Mouse (Mus musculus) CD4-positive, CD25-positive, alpha-beta regulatory T cell, adult 2 months (primary cell): ENCODE measurements around the gene Myzap.

Source experiments
- DNase-seq: peaks from one replicate; pipeline ENCODE4 v3.0.0-alpha.2; 2012; ENCODE audit warnings: low read depth, low spot score

The Myzap gene

GRCm38 (mm10) chr9:71483872-71484271 is 108.3 kb downstream of the Myzap start:
- peak; percentile 48 for DNase-seq

GRCm38 (mm10) chr9:71480305-71480704 is 111.9 kb downstream of the Myzap start:
- DNase-seq = no peak

DNA sequence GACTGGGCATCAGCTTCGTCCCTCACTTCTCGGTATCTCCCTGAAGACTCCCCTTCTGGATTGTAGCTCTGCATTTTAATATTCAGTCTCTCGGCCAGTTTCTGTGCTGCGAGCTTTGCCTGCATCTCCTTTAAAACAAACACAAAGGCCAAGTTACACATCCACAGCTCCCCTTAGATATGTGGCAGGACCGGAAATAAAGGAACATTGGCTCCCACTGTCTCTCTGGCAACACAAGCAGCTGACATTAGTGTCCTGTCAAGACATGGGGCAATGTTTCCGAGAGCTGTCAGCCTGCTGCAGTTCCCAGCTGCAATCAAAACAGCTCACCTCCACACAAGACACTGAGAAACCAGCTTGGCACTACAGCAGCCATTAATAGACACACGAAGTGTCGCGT is 112.7 kb downstream of the Myzap start:
- DNase-seq = no peak

DNA sequence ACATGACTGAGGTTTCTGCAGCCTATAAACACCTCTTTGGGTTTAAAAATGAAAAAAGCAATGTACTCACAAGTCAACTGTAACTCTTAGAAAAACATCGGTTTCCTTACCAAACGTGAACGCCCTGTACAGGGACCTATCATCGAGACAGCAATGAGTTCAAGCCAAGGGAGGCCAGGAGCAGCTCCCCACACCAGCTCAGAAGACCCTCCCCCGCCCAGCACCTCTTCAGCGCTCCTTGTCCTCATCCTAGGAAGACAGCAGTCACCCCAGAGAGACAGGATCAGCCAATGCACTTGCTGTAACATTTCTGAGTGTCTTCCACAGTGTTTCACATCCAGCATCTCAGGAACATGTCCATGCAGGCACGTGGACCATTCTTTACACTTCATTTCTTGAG is 113.6 kb downstream of the Myzap start:
- no peak for DNase-seq

- no peak for DNase-seq
These were observed 115.6 kb downstream of the Myzap start for GRCm38 (mm10) chr9:71476601-71477000.

DNA sequence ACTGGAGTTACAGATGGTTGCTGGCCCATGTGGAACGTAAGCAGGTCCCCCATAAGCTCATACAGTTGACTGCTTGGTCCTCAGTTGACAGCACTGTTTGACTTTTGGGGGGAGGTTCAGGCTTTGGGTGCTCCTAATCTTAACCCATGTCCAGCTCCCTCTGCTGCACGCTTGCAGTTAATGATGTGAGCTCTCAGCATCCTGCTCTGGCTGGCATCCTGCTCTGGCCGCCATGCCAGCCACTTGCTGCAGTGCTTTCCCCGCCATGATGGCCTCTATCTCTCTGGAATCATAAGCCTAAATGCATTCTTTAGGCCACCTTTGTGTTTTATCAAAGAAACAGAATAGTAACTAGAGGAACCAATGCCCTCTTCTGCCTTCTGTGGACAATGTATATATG is 116.6 kb downstream of the Myzap start:
- DNase-seq = no peak

DNA sequence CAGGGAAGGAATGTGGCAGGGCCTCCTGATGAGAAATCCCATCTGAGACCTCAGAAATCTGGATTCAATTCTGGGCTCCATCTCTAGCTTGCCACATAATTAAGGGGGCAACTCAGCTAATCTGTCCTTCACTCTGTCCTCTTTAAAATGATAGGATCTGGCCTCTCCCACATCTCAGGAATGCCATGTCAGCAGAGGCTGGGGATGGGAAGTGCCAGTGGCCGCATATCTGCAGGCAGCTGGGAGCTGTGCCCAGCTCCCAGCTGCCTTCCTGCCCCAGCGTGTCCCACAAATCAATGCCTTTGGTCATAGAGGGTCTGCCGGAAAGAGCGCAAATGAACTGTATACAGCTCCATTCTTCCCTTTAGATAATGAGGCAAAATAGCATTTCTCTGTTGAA is 124.7 kb downstream of the Myzap start:
- no peak for DNase-seq

- peak; percentile 20 for DNase-seq
These were observed 126.0 kb downstream of the Myzap start for GRCm38 (mm10) chr9:71466111-71466510.

- DNase-seq = no peak
These were observed 129.0 kb downstream of the Myzap start for GRCm38 (mm10) chr9:71463072-71463667.

GRCm38 (mm10) chr9:71456738-71457137 is 135.4 kb downstream of the Myzap start:
- DNase-seq = no peak
